Mouse (Mus musculus): Measurements from ENCODE around the gene Pnma3. TPM values are rescaled to one million over a fixed set of nuclear protein-coding genes. Genes with fewer than 3 reads are reported as not detected.

The Pnma3 gene
- not detected for total RNA-seq (2023)

DNA sequence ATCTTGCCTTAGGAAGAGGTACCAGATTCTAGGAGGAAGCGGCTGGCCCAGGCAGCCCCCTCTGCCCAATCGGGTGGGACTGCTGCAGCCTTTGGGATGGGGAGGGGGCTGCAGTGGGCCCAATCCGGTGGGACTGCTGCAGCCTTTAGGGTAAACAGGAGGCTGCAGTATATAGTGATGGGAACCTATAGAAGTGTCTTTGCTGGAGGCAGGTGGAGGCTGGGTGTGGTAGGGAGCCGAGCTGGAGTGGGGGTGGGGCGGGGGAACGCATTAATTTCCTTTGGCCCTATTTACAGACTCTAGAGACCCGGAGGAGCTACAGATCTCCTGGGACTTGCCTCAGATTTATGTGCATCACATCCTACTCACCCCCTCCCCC, at the start of gene Pnma3:
Gene Pnma3, plus strand, starts transcription at position 373 of the 379 bp plus-strand sequence.

DNA sequence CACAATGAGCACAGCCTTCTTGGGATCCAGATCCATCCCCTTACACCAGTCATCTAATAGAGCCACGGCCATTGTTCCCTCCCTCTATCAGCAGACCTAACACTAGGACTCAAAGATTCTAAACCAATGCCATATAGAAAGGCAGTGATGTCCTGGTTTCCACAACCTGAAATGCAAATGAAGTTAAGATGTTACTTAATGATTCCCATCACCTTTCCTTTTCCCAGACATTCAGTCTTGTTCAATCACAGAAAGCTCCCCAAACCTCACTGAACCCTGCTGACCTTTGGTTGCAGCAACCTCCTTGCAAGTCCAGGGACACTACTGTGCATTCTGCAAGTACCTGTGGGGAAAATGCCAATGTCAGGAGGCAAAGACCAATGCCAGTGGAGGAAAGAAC, 27.6 kb upstream of the Pnma3 start, which contains the start of gene Pnma5:
Gene Pnma5, minus strand, starts transcription at position 101 of the 400 bp plus-strand sequence.

DNA sequence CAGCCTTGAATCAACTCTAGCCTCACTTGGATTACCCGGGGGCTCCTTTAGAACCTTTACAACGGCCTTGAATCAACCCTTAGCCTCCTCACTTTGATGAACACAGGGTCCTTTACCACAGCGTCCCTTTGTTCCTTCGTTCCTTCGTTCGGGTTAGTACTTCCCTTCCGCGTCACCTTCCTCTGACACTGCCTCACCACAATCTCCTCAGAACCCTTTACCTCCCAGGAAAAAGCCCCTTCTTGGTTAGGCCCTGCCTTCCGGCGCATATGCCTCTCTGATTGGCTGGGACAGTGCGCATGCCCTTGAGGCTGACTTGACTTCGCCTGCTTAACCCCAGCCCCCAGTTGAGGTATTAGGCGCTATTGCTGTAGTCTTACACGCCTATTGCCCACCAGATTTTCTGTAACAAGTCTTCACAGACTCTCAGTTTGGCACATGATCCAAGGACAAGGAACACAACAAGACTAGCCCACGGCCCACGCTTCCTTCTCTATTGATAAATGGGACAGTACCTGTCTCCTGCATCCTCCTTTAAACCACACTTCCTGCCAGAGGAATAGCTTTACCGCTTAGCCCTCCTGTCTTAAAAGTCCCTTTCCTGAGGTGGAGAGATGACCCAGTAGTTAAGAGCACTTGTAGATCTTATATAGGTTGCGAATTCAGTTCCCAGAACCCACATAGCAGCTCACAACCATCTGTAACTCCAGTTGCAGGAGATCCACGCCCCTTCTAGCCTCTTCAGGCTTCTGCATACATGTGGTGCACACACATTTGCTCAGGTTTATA, 17.9 kb downstream of the Pnma3 start, which contains the start of gene Xlr4a:
Gene Xlr4a, minus strand, starts transcription at position 212 of the 789 bp plus-strand sequence.

DNA sequence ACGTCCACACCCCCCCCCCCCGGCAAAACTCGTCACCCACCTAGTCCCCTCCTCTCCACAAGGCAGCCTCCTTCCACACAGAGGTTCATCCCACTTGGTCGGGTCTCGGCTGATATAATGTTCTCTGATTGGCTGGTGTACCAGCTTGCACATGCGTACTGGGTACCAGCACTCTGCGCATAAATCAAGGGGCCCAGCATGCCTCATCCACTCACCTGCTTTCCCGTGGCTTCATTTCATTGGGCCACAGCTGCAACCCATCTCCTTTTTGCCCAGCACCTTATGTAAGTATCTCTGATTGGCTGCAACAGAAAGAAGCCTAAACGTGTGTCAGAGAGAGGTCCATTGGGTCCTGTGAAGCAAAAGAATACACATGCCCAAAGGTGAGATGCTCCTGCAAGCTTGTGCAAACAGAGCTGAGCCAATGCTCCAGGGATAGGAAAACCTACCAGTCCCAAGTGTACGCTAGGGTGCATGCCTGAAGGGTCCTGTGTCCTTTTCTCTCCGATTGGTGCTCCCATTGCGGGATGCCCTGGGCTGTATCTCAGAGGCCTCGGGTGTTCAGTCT, 32.4 kb downstream of the Pnma3 start, which contains the start of gene Xlr3a:
Gene Xlr3a, minus strand, starts transcription at position 155 of the 568 bp plus-strand sequence.

DNA sequence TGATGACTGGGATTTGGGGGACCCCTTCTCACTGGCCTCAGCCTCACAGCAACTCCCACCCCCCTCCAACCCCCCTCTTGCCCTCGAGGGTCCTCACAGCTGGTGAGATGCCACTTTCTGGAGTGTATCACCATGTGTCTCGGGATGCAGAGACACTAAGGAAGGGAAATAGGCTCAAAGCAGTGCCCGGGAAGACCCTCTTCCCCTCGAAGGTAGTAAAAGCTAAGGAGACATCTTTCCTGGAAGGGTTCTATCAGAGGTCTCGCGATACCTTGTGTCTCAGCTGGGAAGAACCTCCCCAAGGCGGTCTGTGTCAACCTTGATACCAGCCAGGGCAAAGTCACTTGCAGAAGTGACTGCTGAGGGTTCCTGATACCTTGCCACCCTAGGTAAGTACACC, 52.2 kb downstream of the Pnma3 start, which contains the start of gene Gm14685:
Gene Gm14685, plus strand, starts transcription at position 301 of the 400 bp plus-strand sequence.

Other genes with a start within 250 kb of the Pnma3 start
- gene Gabrq, start 239.6 kb upstream of the Pnma3 start, total RNA-seq (2023) = not detected
- gene Cetn2, start 146.4 kb upstream of the Pnma3 start, total RNA-seq (2023) = 10 to 100 TPM; 20.1 to 23.2 TPM
- gene Nsdhl, start 146.2 kb upstream of the Pnma3 start, total RNA-seq (2023) = 1 to 10 TPM; 8.0 to 8.7 TPM
- under 1 TPM in 1 of 2 experiments, not detected in 1; 0.11 TPM for gene Zfp185, start 77.4 kb upstream of the Pnma3 start, total RNA-seq (2023)
- under 1 TPM; 0.44 to 0.75 TPM for gene Pnma5, start 27.7 kb upstream of the Pnma3 start, total RNA-seq (2023)
- 1 to 10 TPM in 1 of 2 experiments, under 1 TPM in 1; 0.48 to 2.6 TPM for gene Xlr4a, start 17.7 kb downstream of the Pnma3 start, total RNA-seq (2023)
- not detected for gene Xlr3a, start 32.3 kb downstream of the Pnma3 start, total RNA-seq (2023)
- gene Gm14685, start 52.3 kb downstream of the Pnma3 start, total RNA-seq (2023) = under 1 TPM in 1 of 2 experiments, not detected in 1; 0.20 TPM
- not detected for gene Xlr5b, start 84.0 kb downstream of the Pnma3 start, total RNA-seq (2023)
- gene DXBay18, start 84.7 kb downstream of the Pnma3 start, total RNA-seq (2023) = not detected
- gene Spin2d, start 112.2 kb downstream of the Pnma3 start, total RNA-seq (2023) = not detected
- 1 to 10 TPM in 1 of 2 experiments, under 1 TPM in 1; 0.26 to 2.4 TPM for gene Xlr3b, start 127.4 kb downstream of the Pnma3 start, total RNA-seq (2023)
- 1 to 10 TPM in 1 of 2 experiments, not detected in 1; 3.1 TPM for gene Xlr4b, start 149.5 kb downstream of the Pnma3 start, total RNA-seq (2023)
- gene F8a, start 163.5 kb downstream of the Pnma3 start, total RNA-seq (2023) = 1 to 10 TPM; 3.6 to 4.1 TPM
- 1 to 10 TPM; 1.6 to 3.3 TPM for gene Xlr4c, start 178.3 kb downstream of the Pnma3 start, total RNA-seq (2023)
- not detected for gene Xlr3c, start 200.6 kb downstream of the Pnma3 start, total RNA-seq (2023)
- gene Xlr5a, start 228.2 kb downstream of the Pnma3 start, total RNA-seq (2023) = not detected
- gene Xlr5c, start 228.2 kb downstream of the Pnma3 start, total RNA-seq (2023) = not detected